Mouse (Mus musculus): Measurements from ENCODE around the gene Itsn1. TPM values are rescaled to one million over a fixed set of nuclear protein-coding genes. Genes with fewer than 3 reads are reported as not detected.

The Itsn1 gene
- total RNA-seq (2021), result 100 to 1,000 TPM; 122 to 125 TPM

GRCm38 (mm10) chr16:91729066-91729482 lies at the start of gene Itsn1:
TSS of gene Itsn1 (plus strand) at chr16:91729281.
- peak; percentile 96 to 99 for DNase-seq (ENCODE audit: low spot score in 2 of 2)
- intact Hi-C loops (cut with DNase I), result loop anchor here (2.0 to 10.0 kb wide), 2 partner anchors 188 to 576 kb away; partner anchors contain the start of gene Smim11

GRCm38 (mm10) chr16:91680656-91681055 lies 48.4 kb upstream of the Itsn1 start:
- intact Hi-C loops (cut with DNase I), result no loop called here
- no peak for DNase-seq (ENCODE audit: low spot score in 2 of 2)

GRCm38 (mm10) chr16:91685526-91685925 lies 43.6 kb upstream of the Itsn1 start:
- intact Hi-C loops (cut with DNase I), result no loop called here
- DNase-seq (ENCODE audit: low spot score in 2 of 2), result no peak

- intact Hi-C loops (cut with DNase I), result no loop called here
- no peak for DNase-seq (ENCODE audit: low spot score in 2 of 2)
Measured at GRCm38 (mm10) chr16:91686369-91686768, 42.7 kb upstream of the Itsn1 start.

GRCm38 (mm10) chr16:91688023-91688618 lies 41.0 kb upstream of the Itsn1 start:
- intact Hi-C loops (cut with DNase I), result no loop called here
- DNase-seq (ENCODE audit: low spot score in 2 of 2), result no peak

GRCm38 (mm10) chr16:91688619-91689334 lies 40.3 kb upstream of the Itsn1 start, which contains the start of gene Donson:
TSS of gene Donson (minus strand) at chr16:91688770.
- peak; percentile 92 to 94 for DNase-seq (ENCODE audit: low spot score in 2 of 2)
- intact Hi-C loops (cut with DNase I), result no loop called here

- intact Hi-C loops (cut with DNase I), result loop anchor here (5.0 kb wide), 1 partner anchor 228 kb away; no protein-coding TSS in a partner anchor
Measured at GRCm38 (mm10) chr16:91689791-91690190, 39.3 kb upstream of the Itsn1 start.

GRCm38 (mm10) chr16:91694455-91695084 lies 34.5 kb upstream of the Itsn1 start:
- intact Hi-C loops (cut with DNase I), result loop anchor here (5.0 kb wide), 1 partner anchor 223 kb away; no protein-coding TSS in a partner anchor
- DNase-seq (ENCODE audit: low spot score in 2 of 2), result peak; percentile 66 to 76

More at GRCm38 (mm10) chr16:91689791-91690190, 39.3 kb upstream of the Itsn1 start:
- DNase-seq (ENCODE audit: low spot score in 2 of 2), result no peak

GRCm38 (mm10) chr16:91695108-91695755 lies 33.8 kb upstream of the Itsn1 start:
- no peak for DNase-seq (ENCODE audit: low spot score in 2 of 2)
- intact Hi-C loops (cut with DNase I), result no loop called here

- intact Hi-C loops (cut with DNase I), result no loop called here
- DNase-seq (ENCODE audit: low spot score in 2 of 2), result no peak
Measured at GRCm38 (mm10) chr16:91698995-91699394, 30.1 kb upstream of the Itsn1 start.

- DNase-seq (ENCODE audit: low spot score in 2 of 2), result no peak
- intact Hi-C loops (cut with DNase I), result no loop called here
Measured at GRCm38 (mm10) chr16:91701908-91702307, 27.2 kb upstream of the Itsn1 start.

- DNase-seq (ENCODE audit: low spot score in 2 of 2), result peak in 1 of 2 experiments; percentile 39
- intact Hi-C loops (cut with DNase I), result no loop called here
Measured at GRCm38 (mm10) chr16:91702771-91703188, 26.3 kb upstream of the Itsn1 start.

GRCm38 (mm10) chr16:91704603-91705340 lies 24.3 kb upstream of the Itsn1 start:
- DNase-seq (ENCODE audit: low spot score in 2 of 2), result peak in 1 of 2 experiments; percentile 75
- intact Hi-C loops (cut with DNase I), result no loop called here

GRCm38 (mm10) chr16:91710241-91710640 lies 18.8 kb upstream of the Itsn1 start:
- intact Hi-C loops (cut with DNase I), result no loop called here
- DNase-seq (ENCODE audit: low spot score in 2 of 2), result no peak

- intact Hi-C loops (cut with DNase I), result no loop called here
- no peak for DNase-seq (ENCODE audit: low spot score in 2 of 2)
Measured at GRCm38 (mm10) chr16:91716927-91717349, 12.1 kb upstream of the Itsn1 start.

- DNase-seq (ENCODE audit: low spot score in 2 of 2), result no peak
- intact Hi-C loops (cut with DNase I), result no loop called here
Measured at GRCm38 (mm10) chr16:91717399-91717798, 11.7 kb upstream of the Itsn1 start.

GRCm38 (mm10) chr16:91724247-91724646 lies 4.8 kb upstream of the Itsn1 start:
- peak; percentile 33 to 53 for DNase-seq (ENCODE audit: low spot score in 2 of 2)
- intact Hi-C loops (cut with DNase I), result loop anchor here (10.0 kb wide), 1 partner anchor 581 kb away; the partner anchor contains the start of gene Smim11

GRCm38 (mm10) chr16:91727433-91727832 lies 1.6 kb upstream of the Itsn1 start:
- intact Hi-C loops (cut with DNase I), result loop anchor here (10.0 kb wide), 1 partner anchor 577 kb away; the partner anchor contains the start of gene Smim11
- DNase-seq (ENCODE audit: low spot score in 2 of 2), result no peak

All from left cerebral cortex, postnatal 25 days (tissue).